Mouse (Mus musculus) olfactory bulb, adult 2 months (tissue): Measurements from ENCODE around the gene Dgkd.

Experiments
- CTCF ChIP-seq: fragments of 200-500 bp; IDR thresholded peaks from 2 replicates; pipeline ENCODE4 v1.5.1; 2012; ENCODE audit warnings: low read depth, mild to moderate bottlenecking, low read length, moderate library complexity; ENCODE audit not compliant: insufficient read depth
- POLR2A ChIP-seq: fragments of 200-500 bp; IDR thresholded peaks from 2 replicates; pipeline ENCODE4 v1.6.1; 2012; ENCODE audit warnings: mild to moderate bottlenecking, low read depth, low read length, moderate library complexity; ENCODE audit not compliant: insufficient read depth

DNA sequence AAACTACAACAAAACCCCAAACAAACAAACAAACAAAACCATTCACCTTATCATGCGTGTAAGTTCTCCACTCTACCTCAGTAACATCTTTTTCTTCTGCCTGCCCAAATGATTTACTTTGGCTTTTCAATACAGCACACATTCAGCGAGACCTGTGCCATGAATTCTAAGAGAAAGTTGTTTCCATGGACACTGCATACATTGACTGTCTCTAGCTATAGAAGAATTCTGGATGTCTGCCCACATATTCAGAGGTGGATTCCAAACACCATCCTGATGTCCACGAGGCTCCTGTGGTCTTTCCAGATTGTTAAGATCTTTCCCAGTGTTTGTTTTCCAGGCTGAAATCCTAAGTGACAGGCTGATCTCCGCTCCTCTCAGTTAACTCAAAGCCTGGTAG is 129.2 kb downstream of the Dgkd start:
- TF ChIP-seq CTCF (no peak), POLR2A (no peak)
